Mouse (Mus musculus) heart, adult 2 months (tissue): ENCODE measurements around the gene Ehbp1.

Experiments used
- CTCF ChIP-seq: fragments of 200-600 bp; IDR thresholded peaks from 2 replicates; pipeline ENCODE4 v1.8.1; 2022; ENCODE audit warnings: antibody characterized with exemption, mild to moderate bottlenecking, moderate library complexity
- EP300 ChIP-seq: fragments of 200-500 bp; IDR thresholded peaks from 2 replicates; pipeline ENCODE4 v1.6.1; 2011; ENCODE audit warnings: low read depth, low read length, control low read depth; ENCODE audit not compliant: insufficient read depth
- POLR2A ChIP-seq: fragments of 200-500 bp; IDR thresholded peaks from 2 replicates; pipeline ENCODE4 v1.6.1; 2011; ENCODE audit warnings: mild to moderate bottlenecking, low read depth, low read length, control low read depth; ENCODE audit not compliant: insufficient read depth

DNA sequence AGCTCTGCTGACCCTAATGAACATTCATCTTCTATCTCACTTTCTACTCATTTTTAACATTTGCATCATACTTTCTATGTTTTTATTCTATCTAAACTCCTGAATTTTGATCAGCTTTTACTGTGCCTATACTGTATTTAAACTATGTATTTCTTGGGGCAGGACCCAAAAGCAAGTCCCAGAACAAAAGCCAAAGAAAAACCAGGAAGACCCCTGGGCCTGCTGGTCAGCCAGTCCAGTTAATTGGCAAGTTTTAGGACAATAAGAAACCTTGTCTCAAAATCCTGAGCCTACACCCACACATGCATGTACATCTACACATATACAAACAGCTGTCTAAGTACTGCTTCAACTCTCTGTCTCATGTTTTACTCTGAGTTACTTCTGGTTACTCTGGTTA, 161.9 kb downstream of the Ehbp1 start:
- TF ChIP-seq POLR2A (no peak), CTCF (no peak), EP300 (no peak)
